Mouse (Mus musculus) layer of hippocampus, adult 9-11 months (tissue): ENCODE measurements at regions not wholly inside any gene's neighbourhood (a gene's known extent, or its start where the extent isn't known, plus 50 kb on each side); places are given as distances from the start of the nearest gene placed in this dataset.

ENCODE experiments used
- DNase-seq: peaks from one replicate; pipeline ENCODE4 v3.0.0; 2022

- no peak for DNase-seq
These were observed 649.3 kb upstream of the Arrdc4 start for GRCm38 (mm10) chr7:69398299-69398698.

- peak; percentile 32 for DNase-seq
These were observed 647.8 kb upstream of the Arrdc4 start for GRCm38 (mm10) chr7:69396868-69397267.
